Mouse (Mus musculus) small intestine, adult 2 months (tissue): ENCODE measurements around the gene Hs3st3b1.

Experiments used
- CTCF ChIP-seq: fragments of 200-500 bp; IDR thresholded peaks from 2 replicates; pipeline ENCODE4 v1.5.1; 2012; ENCODE audit warnings: low read depth, mild to moderate bottlenecking, control low read depth, inconsistent platforms, low read length, moderate library complexity, mixed read lengths; ENCODE audit not compliant: insufficient replicate concordance, insufficient read length; ENCODE audit errors: extremely low read depth
- POLR2A ChIP-seq: fragments of 200-500 bp; IDR thresholded peaks from 2 replicates; pipeline ENCODE4 v1.6.1; 2012; ENCODE audit warnings: low read depth, mild to moderate bottlenecking, control low read depth, inconsistent platforms, low read length, moderate library complexity

DNA sequence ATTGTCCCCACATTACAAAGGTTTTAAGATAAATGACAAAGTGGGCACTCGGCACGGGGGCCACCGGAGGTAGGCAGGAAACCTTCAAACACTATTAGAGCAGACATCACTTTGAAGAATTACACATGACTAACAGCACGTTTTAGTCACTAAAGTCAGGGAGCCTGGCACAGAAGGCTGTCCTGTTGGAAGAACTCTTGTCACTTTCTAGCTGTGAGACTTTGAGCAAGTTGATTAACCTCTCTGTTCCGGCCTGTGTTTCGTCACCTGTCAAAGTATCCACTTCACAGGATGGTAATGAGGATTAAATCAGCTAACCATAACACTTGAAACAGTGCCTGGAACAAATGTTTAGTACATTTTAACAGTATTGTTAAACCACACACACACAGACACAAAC is 4.5 kb downstream of the Hs3st3b1 start:
- TF ChIP-seq POLR2A: no peak
- TF ChIP-seq CTCF: no peak
